Mouse (Mus musculus) lung, postnatal 25 days (tissue): ENCODE measurements around the gene Col5a3.

Experiments
- DNase-seq: peaks from one replicate; pipeline ENCODE4 v3.0.0; 2022; ENCODE audit warnings: low spot score

Col5a3 gene

DNA sequence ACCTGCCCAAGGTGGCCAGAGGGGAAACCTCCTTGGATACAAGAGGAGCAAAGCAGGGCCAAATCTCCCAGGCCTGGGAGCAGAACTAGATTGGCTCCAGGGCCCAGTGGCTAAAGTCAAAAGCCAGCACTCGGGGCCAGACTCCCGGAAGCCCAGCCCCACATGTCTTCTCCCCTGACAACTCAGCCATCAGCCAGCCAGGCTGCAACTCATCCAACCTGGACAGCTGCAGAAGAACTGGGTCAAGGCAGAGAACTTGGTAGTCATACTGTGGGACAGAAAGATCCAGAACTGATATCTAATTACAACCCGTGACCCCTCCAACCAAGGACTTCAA is 9.7 kb downstream of the Col5a3 start:
- DNase-seq: no peak

DNA sequence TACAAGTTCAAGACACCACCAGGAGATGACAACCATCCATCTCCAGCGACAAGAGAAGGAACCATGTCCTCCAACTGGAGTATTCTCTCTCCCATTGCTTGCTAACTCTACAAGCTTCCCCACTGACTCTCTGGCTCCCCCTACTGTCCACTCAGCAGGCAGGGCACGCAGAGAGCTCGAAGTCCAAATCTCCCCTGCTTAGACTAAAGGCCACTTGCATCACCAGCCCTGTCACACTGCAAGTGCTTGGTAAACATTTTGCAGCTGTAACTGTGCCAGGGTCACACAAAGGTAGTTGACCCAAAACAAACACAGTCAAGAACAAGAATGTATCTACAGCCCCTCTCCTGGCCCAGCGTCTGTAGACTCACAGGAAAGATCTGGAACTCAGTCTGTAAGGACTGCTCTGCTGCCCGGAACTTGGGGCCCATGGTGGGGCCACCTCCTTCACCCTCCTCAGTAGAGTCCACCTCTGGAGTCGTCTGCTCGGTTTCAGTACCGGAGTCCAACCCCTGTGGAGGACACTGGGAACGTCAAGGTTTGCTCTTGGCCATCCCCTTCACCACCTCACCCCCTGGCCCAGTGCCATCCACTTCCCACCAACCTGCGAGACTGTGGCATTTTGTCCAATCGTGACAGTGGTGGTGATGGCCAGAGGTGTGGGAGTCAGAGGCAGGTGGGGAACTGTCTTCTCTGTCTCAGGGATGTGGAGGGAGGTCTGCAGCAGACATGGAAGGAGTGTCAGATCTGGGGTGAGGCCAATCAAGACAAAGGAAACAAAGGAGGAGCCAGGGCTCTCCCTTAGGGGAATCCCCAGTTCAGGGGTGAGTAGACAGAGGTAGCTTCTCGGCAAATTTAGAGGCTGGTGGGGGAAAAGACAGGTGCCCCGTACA is 10.4 kb downstream of the Col5a3 start:
- peak; percentile 89 for DNase-seq

DNA sequence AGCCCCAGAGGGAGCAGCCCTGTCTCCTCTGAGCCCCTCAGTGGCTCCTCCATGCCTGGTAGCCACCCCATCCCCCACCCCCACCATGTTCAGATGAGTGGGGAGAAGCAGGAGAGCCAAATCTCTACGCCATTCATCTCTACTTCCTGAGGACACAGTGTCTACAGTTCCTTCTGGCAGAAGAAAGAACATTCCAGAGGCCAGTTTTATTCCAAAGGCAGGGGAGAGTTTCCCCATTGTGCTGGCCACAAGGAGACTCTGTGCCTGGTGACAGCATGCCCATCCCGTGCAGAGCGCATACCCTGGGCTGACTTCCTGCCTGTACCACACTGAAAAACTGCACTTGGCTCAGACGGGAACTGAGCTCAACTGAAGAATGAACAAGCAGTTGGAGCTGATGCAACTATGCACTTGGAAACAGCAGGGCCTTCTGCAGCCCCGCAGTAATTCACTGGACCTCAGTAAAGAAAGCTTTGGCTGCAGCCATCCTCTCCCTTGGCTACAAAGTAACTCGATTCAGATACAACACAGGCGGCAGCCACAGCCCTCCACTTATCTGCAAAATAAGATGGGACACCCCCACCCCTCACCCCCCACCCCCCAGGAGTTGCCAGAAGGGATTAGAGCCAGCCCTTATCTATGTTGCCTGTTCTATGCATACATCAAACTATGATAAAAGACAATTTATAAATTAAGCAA is 20.6 kb downstream of the Col5a3 start:
- peak; percentile 46 for DNase-seq

DNA sequence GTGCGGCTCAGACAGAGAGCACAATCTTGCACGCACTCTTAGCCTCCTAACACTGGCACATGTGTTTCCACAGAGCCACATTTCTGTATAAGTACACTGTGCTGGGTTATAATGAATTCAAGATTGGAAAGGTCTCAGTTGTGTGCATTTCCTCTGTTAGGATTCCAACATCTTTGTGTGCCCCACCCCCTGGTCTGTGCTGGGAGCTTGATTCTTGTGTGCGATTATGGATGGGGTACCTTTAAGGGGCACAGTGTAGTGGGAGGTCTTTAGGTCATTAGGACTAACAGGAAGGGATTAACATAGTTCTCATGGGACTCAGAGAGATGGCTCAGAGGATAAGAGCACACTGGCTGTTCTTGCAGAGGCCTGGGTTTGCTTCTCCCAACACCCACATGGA is 24.5 kb downstream of the Col5a3 start:
- no peak for DNase-seq

DNA sequence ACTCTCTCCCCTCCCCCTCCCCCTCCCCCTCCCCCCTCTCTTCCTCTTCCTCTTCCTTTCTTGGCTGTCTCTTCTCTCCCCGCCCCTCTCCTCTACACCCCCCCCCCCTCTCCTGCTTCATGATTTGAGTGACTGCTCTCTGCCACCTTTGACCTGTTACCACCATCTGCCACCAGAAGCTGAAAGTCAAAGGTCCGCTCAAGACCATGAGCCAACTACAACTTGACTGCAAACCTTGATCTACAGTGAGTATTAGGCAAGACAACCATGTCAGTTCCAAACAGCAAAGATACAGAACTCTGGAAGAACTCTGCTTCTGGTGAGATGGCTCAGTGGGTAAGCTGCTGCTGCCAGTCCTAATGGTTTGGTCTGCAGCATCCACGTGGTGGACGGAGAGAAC is 25.2 kb downstream of the Col5a3 start:
- no peak for DNase-seq

DNA sequence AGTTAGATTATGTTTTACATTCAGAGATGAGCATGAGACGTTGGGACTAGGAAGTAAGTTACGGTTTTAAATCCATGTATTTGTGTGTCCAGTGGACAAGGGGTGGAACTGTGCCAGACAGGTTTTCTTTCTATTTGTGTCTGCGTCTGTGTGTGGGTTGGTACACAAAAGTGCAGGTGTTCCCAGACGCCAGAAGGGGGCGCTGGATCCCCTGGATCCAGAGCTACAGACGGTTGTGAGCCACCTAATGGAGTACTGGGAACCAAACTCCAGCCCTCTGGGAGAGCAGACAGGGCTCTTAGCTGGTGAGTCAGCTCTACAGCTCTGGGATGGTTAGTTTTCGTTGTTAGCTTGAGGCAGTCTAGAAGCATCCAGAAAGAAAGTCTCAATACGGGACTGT is 26.9 kb downstream of the Col5a3 start:
- DNase-seq: no peak

DNA sequence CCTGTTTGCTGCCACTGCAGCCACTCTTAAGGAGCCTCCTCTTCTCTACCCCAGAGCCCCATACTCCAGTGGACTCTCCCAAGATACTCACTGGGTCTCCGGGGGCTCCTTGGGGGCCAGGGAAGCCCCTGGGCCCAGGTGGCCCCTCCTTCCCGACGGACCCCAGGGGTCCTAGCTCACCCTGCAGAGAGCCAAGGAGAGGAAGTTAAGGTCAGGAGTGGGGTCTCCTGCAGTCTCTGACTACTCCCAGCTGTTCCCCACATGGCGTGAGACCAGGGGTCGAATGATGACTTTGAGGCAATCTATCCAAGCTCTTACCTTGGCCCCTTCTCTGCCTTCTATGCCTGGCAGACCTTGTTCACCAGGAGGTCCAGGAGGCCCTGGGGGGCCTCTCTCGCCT is 29.8 kb downstream of the Col5a3 start:
- no peak for DNase-seq

DNA sequence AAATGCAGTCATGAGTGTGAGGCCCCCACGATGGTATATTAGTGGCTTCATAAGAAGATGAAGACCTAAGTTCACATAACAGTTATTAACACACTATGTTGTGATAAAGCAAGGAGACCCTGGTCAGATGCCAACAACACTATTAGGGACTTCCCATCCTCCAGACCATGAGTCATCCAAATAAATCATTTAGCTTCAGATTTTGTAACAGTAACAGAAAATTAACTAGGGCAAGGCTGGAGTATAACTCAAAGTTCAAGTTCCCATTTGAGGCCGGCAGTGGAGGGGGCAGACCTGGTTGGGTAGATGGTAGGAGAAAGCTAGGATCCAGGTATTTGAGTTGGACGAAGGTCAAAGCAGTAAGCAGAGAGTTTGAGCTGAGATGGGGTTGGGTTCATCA is 33.6 kb downstream of the Col5a3 start:
- no peak for DNase-seq

DNA sequence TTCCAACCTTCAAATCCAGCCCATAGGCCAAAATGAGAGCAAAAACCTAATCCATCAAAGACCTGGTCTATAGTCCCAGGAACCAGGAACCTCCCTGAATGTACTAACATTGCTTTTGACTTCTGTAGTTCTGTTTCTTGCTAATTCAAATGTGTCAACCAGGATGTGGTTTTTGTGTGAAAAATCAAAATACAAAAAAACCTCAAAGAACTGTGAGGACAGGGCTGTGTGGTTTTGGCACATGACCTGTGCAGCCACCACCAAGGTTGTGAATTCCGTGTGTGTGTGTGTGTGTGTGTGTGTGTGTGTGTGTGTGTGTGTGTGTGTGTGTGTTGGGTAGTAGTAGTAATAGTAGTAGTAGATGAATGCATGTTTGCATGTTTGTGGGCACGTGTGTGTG is 49.6 kb downstream of the Col5a3 start:
- DNase-seq: no peak

DNA sequence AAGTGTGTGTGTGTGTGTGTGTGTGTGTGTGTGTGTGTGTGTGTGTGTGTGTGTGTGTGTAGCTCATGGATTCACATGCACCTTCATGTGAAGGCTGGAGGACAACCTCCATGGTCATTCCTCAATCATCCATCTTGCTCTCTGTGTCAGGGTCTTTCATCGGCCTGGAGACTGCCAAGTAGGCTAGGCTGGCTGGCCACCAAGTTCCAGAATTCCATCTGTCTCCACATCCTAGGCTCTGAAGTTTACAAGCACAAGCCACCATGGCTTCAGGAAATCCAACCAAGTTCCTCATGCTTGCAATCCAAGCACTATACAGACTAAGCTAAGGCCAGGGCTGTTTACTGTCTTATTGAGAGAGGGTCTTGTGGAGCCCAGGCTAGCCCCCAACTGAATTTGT is 51.8 kb downstream of the Col5a3 start:
- no peak for DNase-seq

DNA sequence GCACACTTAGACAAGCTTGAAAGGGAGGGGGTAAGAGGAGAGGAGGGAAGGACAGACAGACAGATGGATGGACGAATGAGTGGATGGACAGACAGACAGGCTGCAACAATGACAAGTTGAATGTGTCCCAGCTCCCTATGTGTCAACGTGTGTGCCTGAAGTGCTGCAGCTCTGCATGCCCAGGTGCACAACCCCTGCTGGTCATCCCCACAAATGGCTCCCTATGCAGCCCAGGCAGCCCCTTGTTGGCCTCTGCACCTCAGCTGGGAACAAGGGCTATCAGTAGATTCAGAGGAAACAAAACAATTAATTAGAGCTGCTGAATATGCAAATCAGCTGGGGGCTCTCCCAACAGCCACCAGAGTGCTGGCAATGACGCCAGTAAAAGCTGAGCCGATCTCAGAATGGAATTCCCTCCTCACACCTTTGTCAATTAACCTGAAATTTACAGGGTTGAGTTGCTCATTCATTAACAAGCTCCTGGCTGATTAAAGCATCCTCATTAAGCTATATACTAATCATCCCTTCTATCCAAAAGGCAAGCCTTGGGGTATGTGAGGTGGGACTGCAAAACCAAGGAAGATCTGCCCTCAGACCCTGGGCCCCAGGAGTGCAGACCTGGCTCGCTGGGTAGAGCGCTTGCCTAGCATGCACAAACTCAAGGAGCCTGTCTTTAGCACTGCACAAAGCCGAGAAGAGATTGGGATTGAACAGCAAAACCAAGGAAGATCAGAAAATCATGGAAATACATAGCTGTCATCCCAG is 52.5 kb downstream of the Col5a3 start:
- DNase-seq: no peak

DNA sequence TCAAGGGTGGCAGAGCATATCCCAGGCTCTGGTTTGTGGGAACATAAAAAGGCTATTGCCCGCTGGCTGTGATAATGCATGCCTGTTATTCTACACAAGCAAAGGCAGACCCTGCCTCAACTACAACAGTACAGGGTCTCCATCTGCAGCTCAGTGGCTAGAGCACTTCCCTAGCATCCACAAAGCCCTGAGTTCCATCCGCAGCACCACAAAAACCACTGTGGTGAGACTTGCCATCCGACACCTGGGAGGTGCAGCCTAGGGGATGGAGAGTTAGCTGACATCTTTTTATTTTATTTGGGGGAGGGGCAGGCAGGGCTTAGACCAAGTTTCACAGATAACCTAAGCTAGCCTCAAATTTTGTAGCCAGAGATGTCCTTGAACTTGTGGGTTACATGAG is 53.5 kb downstream of the Col5a3 start:
- no peak for DNase-seq

DNA sequence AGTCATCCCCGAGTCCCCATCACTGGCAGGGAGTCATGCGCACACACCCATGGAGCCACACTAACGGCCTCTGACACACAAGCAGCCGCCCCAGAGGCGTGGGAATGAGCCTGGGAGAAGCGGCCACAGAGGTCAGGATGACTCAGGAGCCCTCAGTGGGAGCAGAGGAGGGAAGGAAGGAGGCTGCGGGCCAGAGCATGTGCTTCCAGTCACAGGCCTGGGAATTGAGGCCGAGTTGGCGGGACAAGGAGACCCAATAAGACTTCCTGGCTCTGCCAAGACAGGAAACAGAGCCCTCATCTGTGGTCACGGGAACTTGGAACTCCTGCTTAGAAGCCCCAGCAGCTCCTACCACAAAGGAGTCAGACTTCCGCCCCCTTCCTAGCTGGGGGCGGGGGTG is 54.1 kb downstream of the Col5a3 start:
- DNase-seq: peak; percentile 52

DNA sequence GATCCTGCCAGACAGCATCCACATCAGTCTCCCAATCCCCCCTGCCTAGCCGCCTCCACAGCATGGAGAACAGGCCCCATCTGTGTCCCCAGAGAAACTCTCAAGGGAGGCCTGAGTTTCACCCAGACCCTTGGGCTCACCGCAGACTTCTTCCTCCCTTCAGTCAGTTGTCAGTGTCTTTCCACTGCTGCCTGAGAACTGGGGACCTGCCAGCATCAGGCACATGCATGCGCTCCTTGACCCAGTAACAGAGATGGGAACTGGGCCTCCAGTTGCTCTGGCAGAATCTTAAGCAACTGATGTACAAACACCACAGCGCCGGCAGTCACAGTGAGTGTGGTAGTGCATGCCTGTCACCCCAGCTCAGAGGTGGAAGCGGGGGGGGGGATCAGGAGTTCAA is 56.0 kb downstream of the Col5a3 start:
- no peak for DNase-seq

DNA sequence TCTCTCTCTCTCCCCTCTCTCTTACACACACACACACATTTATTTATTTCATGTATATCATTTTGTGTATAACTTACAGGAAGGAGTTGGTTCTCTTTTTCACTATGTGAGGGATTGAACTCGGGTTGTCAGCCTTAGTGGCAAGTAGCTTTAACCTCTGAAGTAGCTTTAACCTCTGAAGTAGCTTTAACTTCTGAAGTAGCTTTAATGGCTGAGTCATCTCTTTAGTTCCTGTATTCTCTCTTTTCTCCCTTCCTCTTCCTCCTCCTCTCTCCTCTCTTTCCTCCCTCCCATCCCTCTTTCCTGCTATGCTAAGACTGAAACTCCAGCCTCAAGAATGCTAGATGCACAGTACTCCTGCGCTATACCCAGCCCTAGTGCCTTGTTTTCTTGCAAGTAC is 56.6 kb downstream of the Col5a3 start:
- no peak for DNase-seq

DNA sequence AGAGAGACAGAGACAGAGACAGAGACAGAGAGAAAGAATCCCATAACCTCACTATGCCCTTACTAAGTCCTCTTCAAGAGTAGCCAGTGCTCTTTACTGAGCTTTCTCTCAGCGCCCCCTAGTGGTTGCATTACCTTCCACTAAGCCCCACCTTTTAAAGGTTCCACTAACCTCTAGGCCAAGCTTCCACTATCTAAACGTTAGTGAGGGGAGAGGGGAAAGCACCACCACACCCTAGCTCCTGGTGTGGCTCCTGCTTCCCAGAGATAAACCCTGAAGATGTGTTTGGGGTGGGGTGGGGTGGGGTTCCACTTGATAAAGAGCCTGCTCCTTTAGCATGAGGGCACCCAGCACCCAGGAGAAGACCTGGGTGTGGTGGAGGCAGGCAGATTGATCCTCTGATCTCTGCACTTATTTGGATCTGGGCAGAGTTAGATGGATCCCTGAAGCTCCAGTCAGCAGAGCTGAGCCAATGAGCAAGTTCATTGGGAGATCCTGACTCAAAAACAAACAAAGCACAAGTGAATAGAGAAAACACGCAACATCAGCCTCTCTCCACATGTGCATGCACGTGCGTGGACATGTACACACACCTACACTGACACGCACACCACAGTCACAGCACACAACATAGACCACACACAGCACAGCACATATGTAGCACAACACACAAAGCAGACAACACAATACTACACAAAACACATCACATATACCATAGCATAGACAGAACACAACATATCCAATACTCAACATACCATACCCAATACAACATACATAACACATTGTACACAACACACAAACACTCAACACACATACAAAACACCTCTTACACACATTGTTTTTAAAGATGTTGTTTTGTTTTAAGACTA is 57.5 kb downstream of the Col5a3 start:
- DNase-seq: peak; percentile 71

DNA sequence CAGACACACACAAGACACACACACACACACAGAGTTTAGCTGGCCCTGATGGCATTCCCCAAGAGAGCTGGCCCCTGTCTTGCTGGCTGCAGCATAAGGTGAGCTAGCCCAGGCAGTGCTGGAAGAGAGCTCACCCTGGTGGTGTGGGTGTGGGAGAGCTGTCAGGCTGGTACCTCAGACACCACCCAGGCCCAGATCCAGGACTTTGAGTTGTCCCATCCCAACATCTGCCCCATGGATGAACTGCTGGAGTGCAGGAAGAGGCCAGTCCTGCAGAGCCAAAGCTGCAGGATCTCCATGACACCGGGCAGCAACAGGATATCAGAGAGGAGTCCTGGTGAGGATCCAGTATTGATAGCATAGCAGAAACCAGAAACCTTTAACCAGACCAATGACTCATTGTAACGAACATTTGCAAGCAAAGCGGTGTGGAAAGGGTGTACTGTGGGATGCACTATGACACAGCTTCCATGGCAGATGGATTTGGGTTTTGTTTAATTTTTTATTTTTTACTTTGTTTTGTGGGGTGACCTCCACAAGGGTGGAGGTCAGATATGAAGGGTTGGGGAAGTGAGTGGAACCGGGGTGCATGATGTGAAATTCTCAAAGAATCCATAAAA is 58.7 kb downstream of the Col5a3 start:
- no peak for DNase-seq

DNA sequence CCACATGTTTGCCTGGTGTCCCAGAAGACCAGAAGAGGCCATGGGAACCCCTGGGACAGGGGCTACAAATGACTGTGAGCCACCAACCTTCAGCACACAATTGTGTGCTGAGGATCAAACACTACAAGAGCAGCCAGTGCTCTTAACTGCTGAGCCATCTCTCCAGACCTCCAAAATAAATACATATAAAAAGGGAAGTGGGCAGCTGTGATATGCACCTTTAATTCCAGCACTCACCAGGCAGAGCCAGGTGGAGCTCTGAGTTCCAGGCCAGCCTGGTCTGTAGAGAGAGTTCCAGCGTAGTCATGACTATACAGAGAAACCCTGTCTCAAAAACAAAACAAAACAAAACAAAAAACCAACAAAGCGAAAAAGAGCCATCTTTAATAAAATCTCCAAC is 60.5 kb downstream of the Col5a3 start:
- no peak for DNase-seq

DNA sequence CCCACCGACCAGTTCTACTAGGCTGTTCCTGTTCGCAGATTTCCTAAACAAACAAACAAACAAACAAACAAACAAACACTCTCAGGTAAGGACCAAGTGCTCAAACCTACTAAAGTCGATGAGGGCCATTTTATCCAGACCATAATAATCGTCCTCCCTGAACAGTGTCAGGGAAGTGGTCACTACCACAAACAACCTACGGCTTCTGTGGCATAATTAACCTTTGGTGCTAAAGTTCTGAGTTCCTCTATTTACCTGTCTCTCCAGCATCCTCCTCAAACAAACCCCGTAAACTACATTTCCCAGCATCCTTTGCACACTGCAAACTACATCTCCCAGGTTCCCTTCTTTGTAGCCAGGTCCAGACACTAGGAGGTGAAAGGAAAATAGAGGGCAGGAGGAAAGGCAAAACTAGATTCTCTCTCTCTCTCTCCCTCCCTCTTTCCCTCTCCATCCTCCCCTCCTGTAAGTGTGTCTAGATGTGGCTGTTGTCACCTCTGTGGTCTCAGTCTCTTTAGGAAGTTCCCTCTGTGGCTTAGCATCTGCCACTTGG is 63.3 kb downstream of the Col5a3 start:
- DNase-seq: no peak

DNA sequence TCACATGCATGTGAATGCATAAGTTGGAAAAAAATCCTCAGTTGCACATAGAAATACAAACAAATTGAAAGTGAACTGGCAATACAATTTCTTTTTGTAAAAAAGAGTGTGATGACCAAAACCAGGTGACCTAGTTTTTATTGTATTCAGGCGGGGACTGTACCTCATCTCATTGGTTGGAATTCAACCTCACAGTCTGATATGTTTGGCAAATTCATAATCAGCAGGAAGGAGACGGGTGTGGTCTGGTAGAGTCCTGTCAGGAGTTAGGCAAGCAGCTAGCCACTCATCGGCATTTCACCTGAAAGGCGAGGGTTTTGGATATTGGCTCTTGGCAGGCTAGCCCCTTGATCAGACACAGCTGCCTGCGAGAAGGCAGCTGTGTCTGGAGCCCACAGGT is 65.7 kb downstream of the Col5a3 start:
- DNase-seq: no peak

DNA sequence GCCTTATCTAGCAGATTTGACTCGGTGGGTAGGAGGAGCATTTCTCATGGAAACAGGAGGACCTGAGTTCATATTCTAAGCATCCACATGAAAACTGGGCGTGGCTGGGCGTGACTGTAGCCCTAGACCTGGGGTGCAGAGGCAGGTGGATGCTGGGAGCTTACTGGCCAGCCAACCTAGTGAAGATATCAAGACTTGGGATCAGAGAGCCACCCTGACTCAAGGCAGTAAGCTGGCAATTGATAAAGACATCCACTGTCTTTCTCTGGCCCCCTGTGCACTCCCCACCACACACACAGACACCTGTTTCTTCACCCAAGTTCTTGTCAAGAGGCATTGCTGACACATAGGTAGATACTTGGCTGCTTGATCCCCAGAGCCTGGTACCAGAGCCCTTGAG is 66.3 kb downstream of the Col5a3 start:
- DNase-seq: no peak
